12 mouse cellular contexts compared by ENCODE assay signal in the genomic region with DNA sequence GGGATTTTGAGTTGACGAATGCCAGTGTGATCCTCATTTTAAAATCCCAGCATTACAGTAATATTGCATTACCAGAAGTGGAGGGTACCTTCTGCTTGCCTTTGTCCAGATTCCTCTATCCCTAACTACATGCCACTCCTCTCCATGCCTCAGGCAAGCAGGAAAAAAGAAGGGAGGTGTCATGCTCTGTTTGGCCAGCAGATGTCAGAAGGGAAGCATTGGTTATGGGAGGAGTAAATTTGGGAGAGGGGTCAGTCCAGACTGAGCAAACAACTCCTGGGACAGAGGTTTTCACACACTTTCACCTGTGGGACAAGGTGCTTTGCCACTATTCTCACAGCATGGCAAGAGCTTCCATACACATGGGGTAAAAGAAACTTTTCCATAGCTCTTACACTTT. TPM values are rescaled to one million over a fixed set of nuclear protein-coding genes. Genes with fewer than 3 reads are reported as not detected.
DNase-seq lines count a peak whose midpoint lies in the region; ATAC-seq and TF ChIP-seq lines count a peak whose summit lies in the region.
"Not testable (repeated sequence)": the region's sequence is repeated elsewhere in the genome, so short reads cannot be mapped to it uniquely, and the experiment has no call there.
"Had no signal": no experiment of that assay in that cellular context is flagged by ENCODE, and none has a peak within 500 bp of the region (broad histone marks: within the 10 kb centered on the region; RNA-seq: fewer than 3 reads in every experiment).

No protein-coding gene starts in this region.

- peak; percentile 67 for TF ChIP-seq CTCF in E14TG2a.4 (conservative IDR thresholded peaks at IDR 0.05; ENCODE audit: low read length)
- peak; percentile 60 for TF ChIP-seq CTCF in heart, postnatal 0 days (IDR thresholded peaks at IDR 0.05; ENCODE audit: low read depth)
- peak; percentile 65 for TF ChIP-seq CTCF in kidney, postnatal 0 days (IDR thresholded peaks at IDR 0.05; ENCODE audit: low read depth)
- peak; percentile 12; the same call in 1 of the 2 replicates for TF ChIP-seq CTCF in liver, adult 2 months (IDR thresholded peaks at IDR 0.05; ENCODE audit: low read depth, low read length)

- not testable (repeated sequence) for TF ChIP-seq POLR2A in liver, adult 2 months (IDR thresholded peaks at IDR 0.05; ENCODE audit: extremely low read depth, insufficient read depth, low read length)

- WGBS in heart, postnatal 0 days: 32% methylated on average over 1 of the region's 1 CpGs
- WGBS in kidney, postnatal 0 days: 35% methylated on average over 1 of the region's 1 CpGs
- 54% methylated on average over 1 of the region's 1 CpGs for WGBS in liver, adult 2 months

- DNase-seq in adrenal gland, adult 18-20 months (ENCODE audit: low spot score in 2 of 2): peak; percentile 14 to 29
- DNase-seq in embryo, embryonic 11 days: peak; percentile 10
- not testable (repeated sequence) for DNase-seq in heart, postnatal 0 days (ENCODE audit: low spot score)
- DNase-seq in kidney, postnatal 0 days (ENCODE audit: low spot score): peak; percentile 7
- peak; percentile 9 for DNase-seq in liver, adult 2 months (ENCODE audit: extremely low read depth, low read depth, low spot score)
- peak; percentile 14 for DNase-seq in mesoderm, embryonic 11.5 days (ENCODE audit: low read depth, low spot score)
- DNase-seq in retina, postnatal 1 day: peak; percentile 35

- H3K9me3 ChIP-seq in E14TG2a.4 (ENCODE audit: low read length); heart, postnatal 0 days (replicated peaks; ENCODE audit: control insufficient read depth, low read length); kidney, postnatal 0 days (replicated peaks; ENCODE audit: low read length): not testable (repeated sequence)

- not testable (repeated sequence) for H3K4me3 ChIP-seq in E14TG2a.4 (replicated peaks; ENCODE audit: low read length); heart, postnatal 0 days (ENCODE audit: low read depth, low read length); kidney, postnatal 0 days (replicated peaks; ENCODE audit: low read depth, low read length); liver, adult 2 months (ENCODE audit: insufficient read depth, low read depth, low read length)

- not testable (repeated sequence) for H3K27ac ChIP-seq in heart, postnatal 0 days (ENCODE audit: low read depth); kidney, postnatal 0 days; liver, adult 2 months (replicated peaks; ENCODE audit: insufficient read depth, low read depth, low read length)

- H3K27me3 ChIP-seq in E14TG2a.4 (ENCODE audit: insufficient read depth, low read length); heart, postnatal 0 days (ENCODE audit: control insufficient read depth, insufficient read depth, low read length); kidney, postnatal 0 days (ENCODE audit: insufficient read depth, low read length); liver, adult 2 months (ENCODE audit: control insufficient read depth, insufficient read depth, low read length): not testable (repeated sequence)

- not testable (repeated sequence) for ATAC-seq in heart, postnatal 0 days (ENCODE audit: insufficient read depth, low read depth); kidney, postnatal 0 days (replicated peaks; ENCODE audit: low FRiP score, low read depth)

- H3K36me3 ChIP-seq in E14TG2a.4 (ENCODE audit: insufficient read depth, low read length); heart, postnatal 0 days (replicated peaks; ENCODE audit: control insufficient read depth, insufficient read depth, low read length); kidney, postnatal 0 days (ENCODE audit: insufficient read depth, low read length); liver, adult 2 months (ENCODE audit: control insufficient read depth, insufficient read depth, low read length): not testable (repeated sequence)

- H3K4me2 ChIP-seq in heart, postnatal 0 days (ENCODE audit: low read depth, low read length); kidney, postnatal 0 days (ENCODE audit: low read length): not testable (repeated sequence)

- not testable (repeated sequence) for H3K79me2 ChIP-seq in liver, adult 2 months (ENCODE audit: control insufficient read depth, insufficient read depth, low read length)

- H3K9ac ChIP-seq in heart, postnatal 0 days (replicated peaks; ENCODE audit: low read depth, low read length); kidney, postnatal 0 days (ENCODE audit: low read depth, low read length); liver, adult 2 months (ENCODE audit: low read depth, low read length): not testable (repeated sequence)

- TF ChIP-seq EP300 in heart, postnatal 0 days (IDR thresholded peaks at IDR 0.05; ENCODE audit: low read depth): not testable (repeated sequence)

- not testable (repeated sequence) for H3K4me1 ChIP-seq in E14TG2a.4 (replicated peaks; ENCODE audit: low read depth, low read length); heart, postnatal 0 days (ENCODE audit: control insufficient read depth, insufficient read depth); kidney, postnatal 0 days (replicated peaks; ENCODE audit: insufficient read depth, low read length); liver, adult 2 months (ENCODE audit: control insufficient read depth, insufficient read depth, low read length)

RNA-seq across cellular contexts. Expression of gene Tmed11, which starts 4.8 kb away (rescaled TPM):
- total RNA-seq in adrenal gland, adult 18-20 months (2021): not detected
- total RNA-seq in heart, postnatal 0 days (2014; rRNA removed; ENCODE audit: low replicate concordance): not detected in 2 replicates
- not detected in 2 replicates for polyA plus RNA-seq in heart, postnatal 0 days (2015; fragmentation: Nextera tagmentation; extraction: Ambion mirVana)
- not detected in 2 replicates for polyA plus RNA-seq in kidney, postnatal 0 days (2015; fragmentation: Nextera tagmentation; extraction: Ambion mirVana)
- total RNA-seq in liver, adult 2 months (2014; rRNA removed): 0.46 TPM in 1 of 2 replicates, not detected in the other
- not detected in 2 replicates for polyA plus RNA-seq in liver, adult 2 months (2012; rRNA removed)
- total RNA-seq: hematopoietic stem cell, adult 5-6 weeks; layer of hippocampus, postnatal 25 days; megakaryocyte, adult 5-6 weeks had no signal
- polyA plus RNA-seq: limb, embryonic 14.5 days had no signal

RNA-seq across cellular contexts. Expression of gene Rnf212, which starts 15.6 kb away (rescaled TPM):
- total RNA-seq in adrenal gland, adult 18-20 months (2021): not detected
- not detected in 2 replicates for total RNA-seq in heart, postnatal 0 days (2014; rRNA removed; ENCODE audit: low replicate concordance)
- polyA plus RNA-seq in heart, postnatal 0 days (2015; fragmentation: Nextera tagmentation; extraction: Ambion mirVana): not detected in 2 replicates
- polyA plus RNA-seq in kidney, postnatal 0 days (2015; fragmentation: Nextera tagmentation; extraction: Ambion mirVana): not detected in 2 replicates
- total RNA-seq in liver, adult 2 months (2014; rRNA removed): not detected in 2 replicates
- polyA plus RNA-seq in liver, adult 2 months (2012; rRNA removed): not detected in 2 replicates
- total RNA-seq: hematopoietic stem cell, adult 5-6 weeks; layer of hippocampus, postnatal 25 days; megakaryocyte, adult 5-6 weeks had no signal
- polyA plus RNA-seq: limb, embryonic 14.5 days had no signal

RNA-seq across cellular contexts. Expression of gene Vmn2r8, which starts 18.3 kb away (rescaled TPM):
- not detected for total RNA-seq in adrenal gland, adult 18-20 months (2021)
- total RNA-seq in heart, postnatal 0 days (2014; rRNA removed; ENCODE audit: low replicate concordance): not detected in 2 replicates
- polyA plus RNA-seq in heart, postnatal 0 days (2015; fragmentation: Nextera tagmentation; extraction: Ambion mirVana): not detected in 2 replicates
- not detected in 2 replicates for polyA plus RNA-seq in kidney, postnatal 0 days (2015; fragmentation: Nextera tagmentation; extraction: Ambion mirVana)
- total RNA-seq in liver, adult 2 months (2014; rRNA removed): not detected in 2 replicates
- polyA plus RNA-seq in liver, adult 2 months (2012; rRNA removed): not detected in 2 replicates
- total RNA-seq: hematopoietic stem cell, adult 5-6 weeks; layer of hippocampus, postnatal 25 days; megakaryocyte, adult 5-6 weeks had no signal
- polyA plus RNA-seq: limb, embryonic 14.5 days had no signal

Comparison
In these comparisons a context has a peak if more than half of its experiments do, and no peak if none do; other contexts are left out.
1. CTCF ChIP-seq: peak in every context shown above with its lines; median percentile 67 in E14TG2a.4; 65 in kidney, postnatal 0 days; 60 in heart, postnatal 0 days; 12 in liver, adult 2 months.